Mouse (Mus musculus) ovary, adult 18-20 months (tissue): Measurements from ENCODE around the gene Rasgrf1.

Experiments used
- DNase-seq: peaks from one replicate; pipeline ENCODE4 v3.0.0; 2022; ENCODE audit warnings: low spot score, mixed read lengths

The Rasgrf1 gene

DNA sequence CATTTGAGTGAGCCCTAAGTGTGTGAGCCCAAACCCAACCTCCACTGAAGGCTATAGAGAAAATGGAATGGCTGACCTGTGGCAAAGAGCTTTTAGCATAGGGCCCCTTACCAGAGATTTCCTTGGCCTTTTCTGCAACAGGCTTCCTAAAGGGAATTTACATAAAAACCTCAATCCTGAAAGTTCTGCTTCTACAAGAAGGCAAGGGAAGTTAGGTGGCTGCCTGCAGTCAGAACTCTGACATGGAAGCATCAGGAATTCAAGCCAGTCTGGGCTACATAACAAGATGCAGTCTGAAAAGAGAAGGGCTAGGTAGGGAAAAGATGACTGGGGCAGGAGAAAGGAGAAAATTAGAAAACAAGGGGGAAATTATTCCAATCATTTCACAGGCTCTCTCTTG is 1.8 kb upstream of the Rasgrf1 start:
- no peak for DNase-seq

DNA sequence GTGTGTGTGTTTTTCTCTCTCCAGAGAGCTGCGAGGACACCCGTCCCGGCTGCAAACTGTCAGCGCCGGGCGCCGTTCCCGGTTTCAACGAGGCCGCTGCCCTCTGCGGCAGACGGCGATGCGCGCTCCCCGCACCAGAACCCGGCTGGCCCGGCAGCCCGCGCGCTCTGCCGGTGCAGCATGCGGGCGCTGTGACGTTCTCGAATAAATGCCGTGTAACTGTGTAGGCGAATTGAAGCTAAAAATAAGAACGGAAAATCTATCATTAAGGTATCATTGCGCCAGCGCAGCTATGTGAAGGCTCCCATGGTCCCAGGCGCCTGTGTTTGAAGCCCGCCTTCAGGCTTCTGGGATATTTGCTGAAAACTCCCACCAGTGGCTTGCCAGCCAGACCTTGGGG is 1.1 kb upstream of the Rasgrf1 start:
- no peak for DNase-seq

DNA sequence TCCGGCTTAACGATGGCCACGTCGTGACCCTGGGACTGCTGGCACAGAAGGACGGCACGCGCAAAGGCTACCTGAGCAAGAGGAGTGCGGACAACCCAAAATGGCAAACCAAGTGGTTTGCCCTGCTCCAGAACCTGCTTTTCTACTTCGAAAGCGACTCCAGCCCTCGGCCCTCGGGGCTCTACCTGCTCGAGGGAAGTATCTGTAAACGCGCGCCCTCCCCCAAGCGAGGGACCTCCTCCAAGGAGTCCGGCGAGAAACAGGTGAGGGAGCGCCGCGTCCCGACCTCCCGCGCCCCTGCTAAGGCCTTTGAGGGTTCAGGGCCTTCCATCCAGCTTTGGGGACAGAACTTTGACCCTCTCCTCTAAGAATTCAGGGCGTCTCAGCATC is 298 bp downstream of the Rasgrf1 start:
- no peak for DNase-seq

DNA sequence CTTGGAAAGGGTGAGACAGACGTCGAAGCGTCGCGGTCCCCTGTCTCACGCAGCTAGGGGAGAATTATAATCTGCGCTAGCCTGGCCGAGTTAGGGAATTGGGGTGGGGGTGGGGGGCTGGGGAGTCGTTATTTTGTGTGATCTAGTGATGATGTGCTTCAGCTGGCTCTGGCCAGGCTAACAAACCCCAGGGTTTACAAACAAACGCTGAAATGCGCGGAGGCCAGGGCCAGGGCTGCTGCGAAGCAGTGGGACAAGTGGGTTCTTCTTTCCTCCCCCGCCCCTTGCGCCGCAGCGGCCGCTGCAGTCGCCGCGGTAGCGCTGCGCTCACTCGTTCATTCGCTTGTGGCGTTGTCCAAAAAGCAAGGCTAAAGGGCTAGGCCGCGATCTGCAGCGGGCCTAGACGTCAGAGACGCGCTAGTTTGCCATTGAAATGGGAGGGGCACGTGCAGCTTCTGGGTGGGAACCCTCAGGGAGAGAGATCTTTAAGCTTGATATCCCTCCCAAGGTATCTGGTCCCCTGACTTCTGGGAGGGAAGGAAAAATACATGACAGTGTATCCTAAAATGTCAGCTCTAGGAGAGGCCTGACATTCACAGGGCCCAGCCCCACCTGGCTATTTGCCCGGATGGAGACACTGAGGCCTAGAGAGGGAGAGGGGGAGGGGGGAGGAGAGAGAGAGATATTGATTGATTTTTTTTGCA is 1.2 kb downstream of the Rasgrf1 start:
- no peak for DNase-seq

DNA sequence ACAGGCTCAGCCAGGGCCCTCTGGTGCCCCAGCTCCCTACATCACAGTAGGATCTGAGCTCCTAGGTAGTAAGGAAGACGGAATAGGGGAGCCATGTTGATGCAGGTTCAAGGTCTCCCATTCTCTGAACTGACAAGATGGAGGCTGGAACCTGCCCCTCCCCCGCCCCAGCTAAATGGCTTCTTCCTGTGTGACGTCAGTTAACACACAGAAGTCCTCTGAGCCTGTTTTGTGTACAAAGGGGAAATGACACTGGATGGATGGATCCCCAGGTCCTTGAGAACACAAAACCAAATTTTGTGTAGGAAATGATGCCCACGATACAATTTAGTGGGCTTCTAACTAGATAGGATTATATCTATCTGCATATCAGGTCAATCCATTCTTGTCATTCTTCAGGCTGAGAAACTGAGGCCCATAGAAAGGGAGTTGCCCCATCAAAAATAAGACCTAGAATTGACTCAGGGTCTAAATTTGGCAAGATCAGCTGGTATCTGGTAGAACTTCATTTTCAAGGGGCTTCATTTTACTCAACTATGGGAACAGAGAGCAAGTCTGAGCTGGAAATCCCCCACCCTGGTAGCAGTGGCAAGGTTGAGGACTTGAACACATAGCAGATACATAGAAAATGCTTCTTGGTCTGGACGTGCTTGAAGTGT is 2.3 kb downstream of the Rasgrf1 start:
- DNase-seq = no peak

DNA sequence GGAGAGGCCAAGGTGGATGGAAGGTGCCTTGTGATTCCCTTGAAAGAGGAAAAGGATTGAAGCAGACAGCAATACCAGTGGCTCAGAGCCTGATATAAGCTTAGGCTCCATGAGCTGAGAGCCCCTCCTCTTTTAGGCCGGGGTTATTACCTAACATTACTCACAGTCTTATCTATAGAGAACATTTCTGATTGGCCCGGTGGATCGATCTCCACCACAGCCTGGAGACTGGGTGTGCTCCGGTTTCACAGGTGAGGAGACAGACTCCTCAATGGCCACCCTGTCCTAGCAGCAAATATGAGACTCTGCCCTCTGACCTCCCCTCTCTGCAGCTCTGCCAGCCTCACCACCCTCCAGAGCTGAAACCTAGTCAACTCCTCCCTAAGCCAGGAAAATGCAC is 3.4 kb downstream of the Rasgrf1 start:
- DNase-seq = no peak

DNA sequence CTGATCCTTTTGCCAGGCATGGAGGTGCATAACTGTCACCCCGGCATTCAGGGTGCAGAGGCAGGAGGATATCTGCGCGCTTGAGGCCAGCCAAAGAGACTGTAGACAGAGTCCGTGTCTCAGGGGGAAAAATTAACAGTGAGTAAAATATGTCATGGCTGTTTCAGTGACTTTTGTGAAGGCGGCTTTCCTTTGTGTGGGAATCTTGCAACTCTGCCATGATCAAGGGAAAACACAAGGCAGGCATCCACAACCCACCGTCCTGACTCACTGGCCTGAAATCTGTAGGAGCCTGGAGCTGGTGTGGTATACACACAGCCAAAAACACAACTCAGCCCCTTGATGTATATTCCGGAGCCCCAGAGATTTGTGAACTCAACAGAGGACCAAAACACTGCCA is 6.8 kb downstream of the Rasgrf1 start:
- no peak for DNase-seq

DNA sequence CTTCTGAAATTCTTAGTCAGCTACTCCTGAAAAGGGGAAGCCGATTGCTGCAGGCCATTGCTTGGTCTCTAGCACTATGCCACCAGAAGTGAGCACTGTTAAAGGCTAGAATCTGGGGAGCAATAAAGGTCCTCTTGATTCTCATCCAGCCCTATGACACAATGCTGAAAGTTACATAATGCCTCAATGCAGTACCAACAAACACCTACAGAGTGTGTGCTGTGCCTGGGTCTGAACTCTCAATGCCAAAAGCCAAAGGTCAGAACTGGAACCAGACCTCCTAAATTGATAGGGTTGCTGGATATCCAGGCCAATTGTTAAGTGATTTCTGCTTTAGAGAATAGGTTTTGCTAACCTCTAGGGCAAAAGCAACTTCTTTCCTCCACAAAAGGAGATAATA is 7.7 kb downstream of the Rasgrf1 start:
- no peak for DNase-seq

DNA sequence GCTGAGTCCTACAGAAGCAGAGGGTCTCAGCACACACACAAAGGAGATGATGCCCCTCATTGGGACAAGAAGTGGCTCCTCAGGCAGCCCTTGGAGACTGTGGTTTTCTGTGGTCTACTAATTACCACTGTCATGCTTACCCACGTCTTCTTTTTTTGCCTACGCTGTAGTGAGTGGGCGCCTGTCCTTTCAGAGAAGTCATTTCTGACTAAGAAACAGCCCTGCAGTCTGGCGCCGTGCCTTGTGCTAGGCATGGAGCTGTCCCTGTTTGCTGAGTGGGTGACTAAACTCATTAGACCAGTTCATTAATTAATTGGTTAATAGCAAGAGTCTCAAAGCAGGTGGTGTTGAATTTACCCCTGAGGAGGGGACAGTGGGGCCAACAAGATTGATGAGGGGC is 9.1 kb downstream of the Rasgrf1 start:
- DNase-seq = no peak

DNA sequence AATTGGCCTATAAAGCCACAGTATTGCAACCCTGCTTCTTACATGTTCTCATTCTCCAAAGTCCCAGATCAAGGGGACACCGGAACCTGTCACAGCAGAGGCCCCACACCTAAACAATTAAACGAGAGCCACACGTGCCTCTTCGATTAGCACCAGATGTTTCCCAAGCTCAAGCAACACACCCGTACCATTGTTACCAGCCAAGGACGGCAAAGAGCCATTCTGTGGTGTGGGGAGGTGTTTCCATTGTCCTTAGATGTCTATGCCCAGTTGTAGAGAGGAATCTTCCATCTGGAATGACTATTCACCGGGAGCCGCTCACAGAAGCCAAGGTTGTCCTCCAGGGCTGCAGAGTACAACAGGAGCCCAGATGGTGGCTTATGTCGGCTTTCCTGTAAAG is 11.4 kb downstream of the Rasgrf1 start:
- DNase-seq = no peak

DNA sequence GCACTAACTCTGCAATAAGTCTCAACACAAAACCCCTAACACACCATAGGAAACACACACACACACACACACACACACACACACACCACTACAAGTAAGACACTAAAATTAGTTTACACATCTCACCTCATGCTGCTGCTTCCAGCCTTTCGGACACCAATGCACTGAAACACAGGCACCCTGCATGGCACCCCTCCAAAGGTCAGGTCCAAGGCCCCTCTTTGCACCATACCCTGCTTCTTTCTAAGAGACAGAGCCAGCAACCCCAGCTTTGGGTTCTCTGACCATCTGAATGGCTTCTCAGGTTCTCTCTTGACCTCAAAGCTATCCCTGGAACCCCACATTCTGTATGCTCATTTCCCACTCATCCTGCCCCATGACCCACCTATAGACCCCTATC is 13.0 kb downstream of the Rasgrf1 start:
- no peak for DNase-seq

DNA sequence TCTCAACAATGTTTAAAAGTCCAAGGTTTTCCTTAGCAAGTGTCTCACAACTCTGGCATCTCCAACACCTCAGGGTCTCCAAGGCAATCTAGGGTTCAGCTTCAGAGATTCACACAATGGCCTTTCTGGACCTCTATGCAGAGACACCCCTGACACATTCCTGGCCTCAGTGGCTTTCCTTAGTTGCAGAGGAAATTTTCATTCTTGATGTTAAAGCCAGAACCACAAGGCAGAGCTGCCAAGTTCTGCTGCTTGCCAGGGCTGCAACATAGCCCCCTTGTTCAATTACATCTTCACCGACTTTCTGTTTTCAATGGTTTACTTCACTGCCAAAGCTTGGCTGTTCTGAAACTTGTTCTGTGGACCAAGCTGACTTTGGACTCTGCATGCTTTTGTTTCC is 15.1 kb downstream of the Rasgrf1 start:
- no peak for DNase-seq

DNA sequence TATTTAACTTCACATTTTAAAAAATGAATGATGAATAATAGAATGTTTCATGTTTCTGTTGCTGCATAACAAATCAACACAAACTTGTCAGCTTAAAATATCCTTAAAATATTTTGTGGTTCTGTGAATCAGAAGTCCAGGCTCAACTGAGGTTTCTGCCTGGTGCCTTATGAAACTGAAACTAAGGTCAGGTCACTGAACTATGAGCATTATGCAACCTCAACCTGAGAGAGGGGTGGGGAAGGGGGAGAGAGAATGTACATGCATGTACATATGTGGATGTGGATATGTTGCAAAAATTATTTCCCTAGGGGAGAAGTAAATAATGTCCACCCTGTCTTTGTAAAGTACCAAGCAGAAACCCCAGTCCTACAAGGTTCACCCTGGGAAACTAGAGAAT is 18.8 kb downstream of the Rasgrf1 start:
- no peak for DNase-seq

DNA sequence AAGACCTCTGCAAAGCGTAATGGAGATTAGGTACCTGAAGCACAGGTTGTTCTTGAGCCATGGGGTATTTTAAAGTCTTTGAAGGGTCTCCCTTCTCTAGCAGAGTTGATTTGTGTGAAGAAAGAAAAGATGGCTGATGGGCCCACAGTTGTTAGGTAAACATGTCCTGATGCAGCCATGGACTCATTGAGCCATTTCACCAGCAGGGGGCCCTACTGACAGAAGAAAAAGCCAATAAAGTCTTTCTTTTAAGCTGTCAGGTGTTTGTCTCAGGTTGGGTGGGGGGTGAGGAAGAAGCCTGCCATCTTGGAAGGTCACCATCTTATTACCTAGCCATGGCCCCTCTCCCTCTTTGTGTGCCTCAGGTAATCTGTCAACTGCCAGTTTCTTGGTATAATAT is 30.7 kb downstream of the Rasgrf1 start:
- no peak for DNase-seq

DNA sequence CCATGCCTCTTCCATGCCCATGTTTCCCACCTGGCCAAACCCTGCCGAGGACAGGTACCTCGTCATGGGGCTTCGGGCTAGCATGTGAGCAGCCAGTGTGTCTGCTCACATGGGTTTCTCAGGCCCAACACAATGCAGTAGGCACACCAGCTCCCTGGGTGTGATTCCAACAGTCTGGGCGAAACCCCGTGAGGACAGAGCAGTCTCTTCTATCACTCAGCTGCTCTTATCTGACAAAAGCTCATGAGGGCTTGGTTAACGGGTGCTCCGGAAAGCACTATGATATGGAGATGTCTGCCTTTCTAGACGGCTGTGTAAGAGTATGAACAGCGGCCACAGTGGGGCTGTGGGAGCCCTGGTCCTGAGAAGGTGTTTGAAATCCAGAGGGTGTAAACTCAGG is 37.1 kb downstream of the Rasgrf1 start:
- DNase-seq = no peak

DNA sequence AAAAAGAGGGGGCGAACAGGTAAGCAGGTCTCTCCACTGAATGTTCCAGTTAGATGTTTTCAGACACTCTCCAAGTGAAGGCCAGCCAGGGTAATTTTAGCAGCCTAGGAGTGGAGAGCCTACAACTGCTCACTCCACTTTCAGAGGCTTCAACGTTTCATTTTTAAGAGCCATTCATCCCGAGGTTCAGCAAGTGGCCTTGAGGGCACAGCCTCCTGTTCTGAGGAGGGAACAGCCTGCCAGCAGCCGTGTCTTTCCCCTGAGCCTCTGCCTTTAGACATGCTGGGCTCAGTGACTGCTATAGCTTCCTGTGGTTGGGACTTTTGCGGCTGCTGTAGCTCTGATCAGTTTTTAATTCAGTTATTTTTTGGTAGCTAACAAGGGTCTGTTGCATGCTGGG is 38.9 kb downstream of the Rasgrf1 start:
- DNase-seq = no peak

DNA sequence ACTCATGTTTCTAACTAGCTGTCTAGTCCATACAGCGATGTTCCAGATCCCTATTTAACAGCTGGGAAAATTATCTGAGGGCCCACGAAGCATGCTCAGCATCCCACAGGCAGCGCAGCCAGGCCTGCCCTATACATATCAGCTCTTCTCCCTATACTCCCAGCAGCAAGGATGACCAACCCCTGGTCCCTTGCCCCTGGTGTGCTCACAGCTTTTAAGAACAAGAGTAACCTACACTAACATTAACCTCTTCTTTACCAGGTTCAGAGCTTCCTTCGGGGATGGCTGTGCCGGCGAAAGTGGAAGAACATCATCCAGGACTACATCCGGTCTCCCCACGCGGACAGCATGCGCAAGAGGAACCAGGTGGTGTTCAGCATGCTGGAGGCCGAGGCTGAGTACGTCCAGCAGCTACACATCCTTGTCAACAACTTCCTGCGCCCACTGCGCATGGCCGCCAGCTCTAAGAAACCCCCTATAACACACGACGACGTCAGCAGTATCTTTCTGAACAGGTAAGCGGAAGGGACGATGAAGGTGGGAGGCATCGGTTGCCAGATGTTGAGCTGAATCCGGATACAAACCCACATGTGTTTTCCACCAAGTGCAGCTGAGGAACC is 44.0 kb downstream of the Rasgrf1 start:
- DNase-seq = no peak

DNA sequence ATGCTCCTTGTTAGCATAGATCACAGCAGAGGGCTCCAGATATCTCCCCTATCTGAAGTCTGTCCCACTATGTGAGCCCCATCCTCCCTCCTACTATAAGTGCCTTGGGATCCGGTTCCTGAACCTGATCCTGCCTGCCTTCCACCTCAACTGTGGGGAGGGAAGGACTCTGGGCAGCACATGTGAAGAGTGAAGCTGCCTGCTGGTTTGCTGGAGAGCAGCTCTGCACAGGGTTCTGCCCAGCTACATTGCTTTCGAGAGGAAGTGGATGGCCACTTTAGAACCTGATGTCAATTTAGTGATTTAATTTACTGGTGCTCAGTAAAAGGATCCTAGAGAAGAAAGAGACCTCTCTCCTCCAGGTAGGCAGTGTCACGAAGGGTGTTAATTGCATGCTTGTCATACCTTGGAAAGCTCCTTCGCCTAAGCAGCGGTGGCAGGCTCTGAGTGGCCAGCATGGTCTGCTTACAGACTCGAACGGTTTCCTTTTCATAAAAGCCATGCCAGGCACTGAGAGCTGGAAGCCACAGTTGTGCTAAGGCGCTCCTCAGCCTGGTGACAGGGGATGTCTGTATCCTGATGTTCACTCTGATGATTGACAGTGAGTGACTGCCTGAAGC is 45.3 kb downstream of the Rasgrf1 start:
- DNase-seq = no peak

DNA sequence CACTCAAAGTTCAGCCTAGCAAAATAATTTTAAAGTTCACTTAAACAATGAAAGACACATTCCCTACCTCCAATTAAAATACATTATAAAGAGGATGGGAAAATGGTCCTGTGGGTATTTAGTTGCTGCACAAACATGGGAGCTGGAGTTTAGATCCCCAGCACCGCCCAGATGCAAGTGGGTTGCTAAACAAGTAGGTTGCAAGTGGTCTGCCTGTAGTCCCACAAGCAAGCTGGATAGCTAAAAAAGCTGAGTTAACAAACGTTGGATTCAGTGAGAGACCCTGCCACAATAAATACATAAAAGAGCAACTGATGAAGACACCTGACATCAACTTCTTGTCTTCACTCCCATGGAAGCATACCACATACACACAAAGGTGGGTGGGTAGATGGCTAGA is 49.3 kb downstream of the Rasgrf1 start:
- DNase-seq = no peak

DNA sequence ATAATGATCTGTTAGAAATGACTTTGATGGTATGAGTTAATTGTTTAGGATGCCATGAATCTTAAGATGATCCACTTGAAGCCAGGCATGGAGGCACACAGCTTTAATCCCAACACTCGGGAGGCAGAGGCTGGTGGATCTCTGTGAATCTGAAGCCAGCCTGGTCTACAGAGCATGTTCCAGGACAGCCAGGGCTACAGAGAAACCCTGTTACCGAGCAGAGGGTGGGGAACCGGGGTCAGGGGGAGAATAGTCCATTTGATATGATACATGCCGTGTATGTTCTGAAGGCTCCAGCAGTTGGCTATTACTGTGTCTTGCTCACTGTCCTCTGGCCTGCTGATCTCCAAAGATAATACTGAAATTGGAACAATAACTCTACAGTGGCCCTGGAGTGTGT is 54.4 kb downstream of the Rasgrf1 start:
- no peak for DNase-seq

DNA sequence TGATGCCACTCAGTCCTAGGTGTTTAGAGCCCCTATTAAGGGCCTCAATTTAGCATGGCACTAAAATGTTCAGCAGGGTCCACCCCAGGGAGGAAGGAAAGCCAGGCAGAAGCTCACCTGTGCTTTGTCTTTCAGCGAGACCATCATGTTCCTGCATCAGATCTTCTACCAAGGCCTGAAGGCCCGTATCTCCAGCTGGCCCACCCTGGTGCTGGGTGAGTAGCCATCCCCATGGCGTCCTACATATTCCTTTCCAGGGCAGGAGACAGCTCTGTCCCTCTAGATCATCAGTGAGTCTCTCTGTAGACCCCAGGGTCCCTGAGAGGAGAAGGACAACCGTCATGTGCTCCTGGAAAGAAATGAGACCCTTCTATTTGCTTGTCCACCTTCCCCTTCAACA is 58.0 kb downstream of the Rasgrf1 start:
- DNase-seq = no peak

DNA sequence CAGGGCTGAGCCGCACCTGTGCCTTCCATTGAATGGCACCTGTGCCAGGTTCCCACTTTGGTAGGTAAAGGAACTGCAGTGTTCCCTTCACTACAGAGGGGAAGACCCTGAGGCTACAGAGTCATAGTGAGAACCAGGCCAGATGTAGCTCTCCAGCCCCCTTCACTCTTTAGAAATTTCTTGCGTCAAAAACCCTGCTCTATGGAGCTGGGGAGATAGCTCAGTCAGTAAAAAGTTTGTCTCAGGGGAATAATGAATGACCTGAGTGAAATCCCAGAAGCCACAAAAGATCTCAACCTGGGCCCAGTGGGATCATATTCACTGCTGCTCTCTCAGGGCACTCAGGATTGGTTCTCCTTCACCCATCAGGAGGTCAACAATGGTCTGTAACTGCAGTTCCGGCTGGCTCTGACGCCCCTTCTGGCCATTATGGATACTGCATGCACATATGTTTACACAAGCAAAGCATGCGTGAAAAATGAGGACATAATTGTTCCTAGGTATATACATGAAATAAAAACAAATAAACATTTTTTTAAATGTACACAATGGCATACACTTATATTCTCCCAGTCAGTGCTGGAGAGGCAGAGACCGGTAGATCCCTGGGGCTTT is 59.2 kb downstream of the Rasgrf1 start:
- DNase-seq = no peak

DNA sequence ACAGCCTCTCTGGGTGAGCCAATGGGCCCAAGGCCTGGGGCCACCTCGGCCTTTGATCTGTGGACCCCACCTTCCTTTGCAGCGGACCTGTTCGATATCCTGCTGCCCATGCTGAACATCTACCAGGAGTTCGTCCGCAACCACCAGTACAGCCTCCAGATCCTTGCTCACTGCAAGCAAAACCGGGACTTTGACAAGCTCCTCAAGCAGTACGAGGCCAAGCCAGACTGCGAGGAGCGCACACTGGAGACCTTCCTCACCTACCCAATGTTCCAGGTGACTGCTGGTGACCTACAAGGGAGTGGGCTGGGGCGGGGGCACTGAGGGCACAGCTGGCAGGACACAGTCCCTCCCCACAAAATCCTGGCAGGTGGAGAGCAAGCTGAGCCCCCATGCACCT is 60.6 kb downstream of the Rasgrf1 start:
- DNase-seq = no peak
